Mouse (Mus musculus) liver, adult (tissue): ENCODE results near the gene Pdzd8.

Source experiments
- GATA4 ChIP-seq: IDR thresholded peaks from 2 replicates; pipeline ENCODE4 v1.6.1; 2014; ENCODE audit warnings: mild to moderate bottlenecking, low read length; ENCODE audit not compliant: insufficient replicate concordance

The Pdzd8 gene

GRCm38 (mm10) chr19:59337872-59338681, 7.5 kb downstream of the Pdzd8 start:
- no peak for TF ChIP-seq GATA4

- no peak for TF ChIP-seq GATA4
Measured at GRCm38 (mm10) chr19:59336655-59337054, 8.9 kb downstream of the Pdzd8 start.

- no peak for TF ChIP-seq GATA4
Measured at GRCm38 (mm10) chr19:59330816-59331225, 14.8 kb downstream of the Pdzd8 start.

- TF ChIP-seq GATA4 = no peak
Measured at GRCm38 (mm10) chr19:59321990-59322389, 23.6 kb downstream of the Pdzd8 start, which contains the start of gene Rps12-ps3. Gene Rps12-ps3 (plus strand): TSS chr19:59322290.

- TF ChIP-seq GATA4 = no peak
Measured at GRCm38 (mm10) chr19:59316571-59316970, 29.0 kb downstream of the Pdzd8 start.

GRCm38 (mm10) chr19:59315308-59315707, 30.3 kb downstream of the Pdzd8 start:
- TF ChIP-seq GATA4 = no peak

GRCm38 (mm10) chr19:59292183-59292839, 53.3 kb downstream of the Pdzd8 start:
- TF ChIP-seq GATA4 = no peak

- no peak for TF ChIP-seq GATA4
Measured at GRCm38 (mm10) chr19:59289811-59290210, 55.8 kb downstream of the Pdzd8 start.

- TF ChIP-seq GATA4 = no peak
Measured at GRCm38 (mm10) chr19:59289042-59289441, 56.5 kb downstream of the Pdzd8 start.

- no peak for TF ChIP-seq GATA4
Measured at GRCm38 (mm10) chr19:59282001-59282400, 63.6 kb downstream of the Pdzd8 start.

GRCm38 (mm10) chr19:59280841-59281240, 64.7 kb downstream of the Pdzd8 start:
- no peak for TF ChIP-seq GATA4

- no peak for TF ChIP-seq GATA4
Measured at GRCm38 (mm10) chr19:59276354-59276753, 69.2 kb downstream of the Pdzd8 start.

- TF ChIP-seq GATA4 = no peak
Measured at GRCm38 (mm10) chr19:59273190-59273589, 72.4 kb downstream of the Pdzd8 start.

- no peak for TF ChIP-seq GATA4
Measured at GRCm38 (mm10) chr19:59267417-59267963, 78.1 kb downstream of the Pdzd8 start.

GRCm38 (mm10) chr19:59265907-59266306, 79.7 kb downstream of the Pdzd8 start:
- no peak for TF ChIP-seq GATA4
